Comparison of ENCODE assay signal across 9 mouse cellular contexts in genomic region chr1:36860431-36860849, GRCm38 (mm10).
DNase-seq lines count a peak whose midpoint lies in the region; ATAC-seq and TF ChIP-seq lines count a peak whose summit lies in the region.
"Had no signal": no experiment of that assay in that cellular context is flagged by ENCODE, and none has a peak within 500 bp of the region (broad histone marks: within the 10 kb centered on the region; RNA-seq: fewer than 3 reads in every experiment).

No protein-coding gene starts in this region.

- peak; percentile 49 for DNase-seq in kidney, adult 2 months
- DNase-seq in lung, postnatal 4 days = peak; percentile 37 to 64
- DNase-seq in urinary bladder, postnatal 10 days (ENCODE audit: low spot score) = no peak
- no peak for DNase-seq in layer of hippocampus, postnatal 14 days (ENCODE audit: low spot score in 2 of 2)

- H3K9me3 ChIP-seq in intestine, embryonic 16.5 days (ENCODE audit: control insufficient read depth, low read length) = no peaks in the 10 kb centered on the region
- no peaks in the 10 kb centered on the region for H3K9me3 ChIP-seq in intestine, embryonic 15.5 days
- H3K9me3 ChIP-seq in forebrain, embryonic 16.5 days (ENCODE audit: control insufficient read depth, low read length) = no peaks in the 10 kb centered on the region
- H3K9me3 ChIP-seq: G1E had no signal

- H3K4me3 ChIP-seq in intestine, embryonic 16.5 days (ENCODE audit: low read length) = no peak overlapping the region
- H3K4me3 ChIP-seq in intestine, embryonic 15.5 days (replicated peaks) = no peak overlapping the region
- no peak overlapping the region for H3K4me3 ChIP-seq in forebrain, embryonic 16.5 days (replicated peaks; ENCODE audit: low read length)
- no peak overlapping the region for H3K4me3 ChIP-seq in kidney, adult 2 months (ENCODE audit: insufficient read depth, low read depth, low read length)

- no peak overlapping the region for H3K9ac ChIP-seq in intestine, embryonic 16.5 days (ENCODE audit: low read depth, low read length)
- H3K9ac ChIP-seq in intestine, embryonic 15.5 days = no peak overlapping the region
- H3K9ac ChIP-seq in forebrain, embryonic 16.5 days (replicated peaks; ENCODE audit: low read depth, low read length) = no peak overlapping the region

- TF ChIP-seq CTCF in kidney, adult 2 months (conservative IDR thresholded peaks at IDR 0.05; ENCODE audit: insufficient read depth, insufficient read length, low read depth, low read length) = no peak

- H3K4me1 ChIP-seq in intestine, embryonic 16.5 days (ENCODE audit: control insufficient read depth, insufficient read depth, low read length) = peaks cover 7% of the 10 kb centered on the region
- peaks cover 7% of the 10 kb centered on the region; the same call in 1 of the 2 replicates for H3K4me1 ChIP-seq in intestine, embryonic 15.5 days (replicated peaks)
- H3K4me1 ChIP-seq in forebrain, embryonic 16.5 days (replicated peaks; ENCODE audit: control insufficient read depth, insufficient read depth, low read length) = peaks cover 20% of the 10 kb centered on the region
- H3K4me1 ChIP-seq in kidney, adult 2 months (ENCODE audit: control insufficient read depth, insufficient read depth, low read length) = peaks cover 10% of the 10 kb centered on the region; the same call in 1 of the 2 replicates

- 0 out of 2 replicates have a peak overlapping the region, but pooled peaks have one; percentile 17 for H3K27ac ChIP-seq in intestine, embryonic 16.5 days (ENCODE audit: low read length)
- no peak overlapping the region; the same call in 1 of the 2 replicates for H3K27ac ChIP-seq in intestine, embryonic 15.5 days
- H3K27ac ChIP-seq in forebrain, embryonic 16.5 days (ENCODE audit: low read length) = peak overlapping the region; percentile 33; the same call in 1 of the 2 replicates
- H3K27ac ChIP-seq in kidney, adult 2 months (ENCODE audit: insufficient read depth, low read depth, low read length) = peak overlapping the region; percentile 35

- H3K36me3 ChIP-seq in intestine, embryonic 16.5 days (ENCODE audit: control insufficient read depth, insufficient read depth, low read length) = no peaks in the 10 kb centered on the region
- H3K36me3 ChIP-seq in intestine, embryonic 15.5 days = no peaks in the 10 kb centered on the region
- no peaks in the 10 kb centered on the region for H3K36me3 ChIP-seq in forebrain, embryonic 16.5 days (ENCODE audit: control insufficient read depth, insufficient read depth)
- no peaks in the 10 kb centered on the region for H3K36me3 ChIP-seq in kidney, adult 2 months (ENCODE audit: control insufficient read depth, insufficient read depth, low read length)

- H3K27me3 ChIP-seq in intestine, embryonic 16.5 days (replicated peaks; ENCODE audit: control insufficient read depth, insufficient read depth, low read length) = no peaks in the 10 kb centered on the region
- no peaks in the 10 kb centered on the region for H3K27me3 ChIP-seq in intestine, embryonic 15.5 days (replicated peaks)
- H3K27me3 ChIP-seq in forebrain, embryonic 16.5 days (replicated peaks; ENCODE audit: control insufficient read depth, insufficient read depth, low read length) = no peaks in the 10 kb centered on the region
- H3K27me3 ChIP-seq in kidney, adult 2 months (replicated peaks; ENCODE audit: control insufficient read depth, insufficient read depth, low read length) = no peaks in the 10 kb centered on the region

- 0 out of 2 replicates have a peak, but pooled peaks have one; percentile 33 for ATAC-seq in intestine, embryonic 16.5 days
- ATAC-seq in intestine, embryonic 15.5 days = no peak
- no peak for ATAC-seq in forebrain, embryonic 16.5 days
- no peak for ATAC-seq in megakaryocyte-erythroid progenitor cell, adult 5-6 weeks (replicated peaks; ENCODE audit: low FRiP score, low TSS enrichment, poor library complexity, severe bottlenecking)

- no peak overlapping the region for H3K4me2 ChIP-seq in intestine, embryonic 16.5 days (ENCODE audit: low read depth, low read length)
- H3K4me2 ChIP-seq in intestine, embryonic 15.5 days (replicated peaks) = no peak overlapping the region
- H3K4me2 ChIP-seq in forebrain, embryonic 16.5 days (ENCODE audit: low read length) = no peak overlapping the region

- no peak for TF ChIP-seq POLR2A in kidney, adult 2 months (IDR thresholded peaks at IDR 0.05; ENCODE audit: low read depth, low read length)

- 36% methylated on average over 4 of the region's 4 CpGs for WGBS in intestine, embryonic 16.5 days
- 31% methylated on average over 4 of the region's 4 CpGs for WGBS in intestine, embryonic 15.5 days
- WGBS in forebrain, embryonic 16.5 days = 35% methylated on average over 4 of the region's 4 CpGs
- 46% methylated on average over 4 of the region's 4 CpGs for WGBS in kidney, adult 2 months

Comparison
In these comparisons a context has a peak if more than half of its experiments do, and no peak if none do; other contexts are left out.
1. DNase-seq: peak in kidney, adult 2 months (single experiment) and lung, postnatal 4 days (2 of 2); none in urinary bladder, postnatal 10 days (single experiment) and layer of hippocampus, postnatal 14 days (0 of 2).